Mouse (Mus musculus): ENCODE data around the gene Bcr.

Bcr gene

DNA sequence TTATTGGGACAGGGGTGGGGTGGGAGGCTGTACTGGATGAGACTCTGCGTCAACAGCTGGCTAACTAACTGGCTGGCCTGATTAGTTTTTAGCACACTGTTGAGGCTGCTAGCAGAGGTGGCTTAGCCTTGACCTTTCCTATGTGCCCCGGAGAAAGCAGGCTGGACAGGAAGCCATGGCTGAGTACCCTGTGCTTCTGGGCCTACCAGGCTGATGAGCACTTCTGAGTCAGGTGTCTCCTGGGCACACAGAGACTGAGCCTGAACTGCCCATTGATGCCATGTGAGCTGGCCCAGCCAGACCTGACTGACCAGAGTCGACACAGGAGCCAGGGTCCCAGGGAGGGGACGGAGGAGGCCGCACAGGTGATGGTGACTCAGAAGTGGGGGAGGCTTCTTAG is 90.0 kb downstream of the Bcr start:
- DNase-seq (ENCODE audit: low read depth, low spot score), result no peak
- H3K27me3 ChIP-seq (ENCODE audit: control insufficient read depth, insufficient read depth, low read length, poor library complexity, severe bottlenecking), result no peaks in the 10 kb centered on the region
- no peaks in the 10 kb centered on the region for H3K36me3 ChIP-seq (ENCODE audit: control insufficient read depth, insufficient read depth, low read length, poor library complexity, severe bottlenecking)

DNA sequence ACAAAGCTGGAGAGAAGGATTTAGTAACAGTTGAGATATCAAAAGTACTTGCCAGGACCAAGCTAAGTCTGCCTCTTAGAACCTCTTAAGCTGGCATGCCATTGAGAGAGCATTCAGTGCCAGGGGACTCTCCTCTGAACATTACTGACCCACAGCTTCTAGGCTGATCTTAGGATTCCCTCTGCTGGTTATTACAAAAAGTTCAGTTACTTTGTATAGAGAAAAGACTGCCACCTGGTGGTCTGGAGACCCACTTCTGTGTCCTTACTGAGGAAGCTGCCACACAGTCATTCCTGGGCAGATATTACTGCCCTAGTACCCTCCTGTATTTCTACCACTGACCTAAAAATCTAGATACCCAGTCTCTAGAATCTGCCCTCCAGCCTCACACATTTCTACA is 90.9 kb downstream of the Bcr start:
- no peaks in the 10 kb centered on the region for H3K36me3 ChIP-seq (ENCODE audit: control insufficient read depth, insufficient read depth, low read length, poor library complexity, severe bottlenecking)
- DNase-seq (ENCODE audit: low read depth, low spot score), result peak; percentile 89
- H3K27me3 ChIP-seq (ENCODE audit: control insufficient read depth, insufficient read depth, low read length, poor library complexity, severe bottlenecking), result no peaks in the 10 kb centered on the region

DNA sequence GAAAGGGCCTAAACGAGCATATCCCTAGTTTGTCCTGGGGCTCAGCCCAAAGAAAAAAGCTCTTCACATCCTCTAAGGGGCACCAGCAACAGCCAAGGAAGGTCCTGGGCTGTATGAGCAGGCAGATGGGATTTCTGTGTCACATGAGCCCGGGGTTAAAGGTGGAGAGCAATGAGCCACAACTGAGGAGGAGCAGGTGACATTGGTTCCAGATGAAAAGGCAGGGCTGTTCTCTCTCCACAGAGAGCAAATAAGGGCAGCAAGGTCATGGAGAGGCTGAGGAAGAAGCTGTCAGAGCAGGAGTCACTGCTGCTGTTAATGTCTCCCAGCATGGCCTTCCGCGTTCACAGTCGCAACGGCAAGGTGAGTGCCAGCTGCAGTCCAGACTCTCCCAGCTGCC is 96.4 kb downstream of the Bcr start:
- H3K27me3 ChIP-seq (ENCODE audit: control insufficient read depth, insufficient read depth, low read length, poor library complexity, severe bottlenecking), result no peaks in the 10 kb centered on the region
- peaks cover 6% of the 10 kb centered on the region; the same call in 1 of the 2 replicates for H3K36me3 ChIP-seq (ENCODE audit: control insufficient read depth, insufficient read depth, low read length, poor library complexity, severe bottlenecking)
- DNase-seq (ENCODE audit: low read depth, low spot score), result no peak

DNA sequence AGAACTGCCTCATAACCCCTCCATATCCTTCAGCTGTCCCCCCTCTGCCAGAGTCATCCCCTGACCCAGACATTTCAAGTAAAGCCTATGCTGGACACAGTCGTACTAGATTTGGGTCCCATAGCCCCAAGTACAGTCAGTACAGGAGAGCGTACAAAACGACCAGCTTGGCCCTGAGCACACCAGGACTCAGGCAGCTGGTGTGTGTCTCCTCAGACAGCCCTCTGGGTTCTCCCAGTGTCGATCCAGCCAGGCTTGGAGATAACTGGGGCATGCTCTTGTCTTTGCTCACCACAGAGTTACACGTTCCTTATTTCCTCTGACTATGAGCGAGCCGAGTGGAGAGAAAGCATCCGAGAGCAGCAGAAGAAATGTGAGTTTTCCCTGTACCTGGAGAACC is 97.3 kb downstream of the Bcr start:
- peaks cover 6% of the 10 kb centered on the region; the same call in 1 of the 2 replicates for H3K36me3 ChIP-seq (ENCODE audit: control insufficient read depth, insufficient read depth, low read length, poor library complexity, severe bottlenecking)

DNA sequence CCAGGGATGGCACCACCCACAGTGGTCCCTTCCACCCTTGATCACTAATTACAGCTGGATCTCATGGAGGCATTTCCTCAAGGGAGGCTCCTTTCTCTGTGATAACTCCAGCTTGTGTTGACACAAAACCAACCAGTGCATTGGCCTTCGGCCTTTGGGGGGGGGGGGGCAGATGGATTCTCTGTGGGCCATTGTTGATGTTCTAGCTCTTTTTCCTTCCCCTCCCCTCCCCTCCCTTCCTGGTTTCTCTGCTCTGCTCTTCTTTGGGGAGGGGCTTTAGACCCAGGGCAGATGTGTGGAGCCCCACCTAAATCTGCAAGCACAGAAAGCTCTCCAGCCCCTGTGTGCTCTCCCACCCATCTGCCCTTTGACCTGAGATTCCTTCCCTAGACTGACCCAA is 98.0 kb downstream of the Bcr start:
- H3K27me3 ChIP-seq (ENCODE audit: control insufficient read depth, insufficient read depth, low read length, poor library complexity, severe bottlenecking), result no peaks in the 10 kb centered on the region
- H3K36me3 ChIP-seq (ENCODE audit: control insufficient read depth, insufficient read depth, low read length, poor library complexity, severe bottlenecking), result peaks cover 6% of the 10 kb centered on the region; the same call in 1 of the 2 replicates
- no peak for DNase-seq (ENCODE audit: low read depth, low spot score)

More for the DNA sequence above, 97.3 kb downstream of the Bcr start:
- H3K27me3 ChIP-seq (ENCODE audit: control insufficient read depth, insufficient read depth, low read length, poor library complexity, severe bottlenecking), result no peaks in the 10 kb centered on the region
- no peak for DNase-seq (ENCODE audit: low read depth, low spot score)

DNA sequence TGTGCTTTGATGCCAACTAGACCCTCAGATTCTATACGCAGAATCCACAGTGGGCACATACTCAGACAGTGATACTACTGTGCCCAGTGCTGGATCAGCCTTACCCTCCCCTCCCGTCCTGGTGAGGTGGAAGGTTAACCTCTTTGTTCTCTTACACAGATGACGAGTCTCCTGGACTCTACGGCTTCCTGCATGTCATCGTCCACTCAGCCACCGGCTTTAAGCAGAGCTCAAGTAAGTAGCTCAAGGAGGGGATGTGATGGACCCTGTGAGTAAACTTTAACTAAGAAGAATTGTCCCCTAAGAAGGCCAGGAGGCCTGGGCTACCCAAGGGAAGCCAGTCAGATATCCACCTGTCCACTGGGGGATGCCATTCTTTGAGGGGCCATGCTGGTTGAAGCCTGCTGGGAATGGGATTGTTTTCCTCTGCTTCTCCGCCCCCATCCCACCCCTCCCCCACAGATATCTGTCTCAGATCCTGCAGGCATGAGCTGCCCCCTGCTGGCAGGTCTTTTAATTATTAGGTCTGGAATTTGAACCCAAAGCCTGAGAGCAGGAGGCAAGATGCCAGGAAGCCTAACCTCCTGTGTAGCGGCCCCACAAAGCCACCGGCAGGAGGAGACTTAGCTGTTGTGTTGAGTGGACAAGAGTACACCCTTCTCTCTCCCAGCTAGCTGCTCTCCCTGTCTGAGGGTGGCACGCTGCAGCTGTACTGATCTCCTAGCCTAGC is 99.9 kb downstream of the Bcr start:
- Histone ChIP-seq H3K36me3 (ENCODE audit: control insufficient read depth, insufficient read depth, low read length, poor library complexity, severe bottlenecking) (peaks cover 6% of the 10 kb centered on the region; the same call in 1 of the 2 replicates), H3K27me3 (ENCODE audit: control insufficient read depth, insufficient read depth, low read length, poor library complexity, severe bottlenecking) (no peaks in the 10 kb centered on the region)
- DNase-seq (ENCODE audit: low read depth, low spot score), result no peak

DNA sequence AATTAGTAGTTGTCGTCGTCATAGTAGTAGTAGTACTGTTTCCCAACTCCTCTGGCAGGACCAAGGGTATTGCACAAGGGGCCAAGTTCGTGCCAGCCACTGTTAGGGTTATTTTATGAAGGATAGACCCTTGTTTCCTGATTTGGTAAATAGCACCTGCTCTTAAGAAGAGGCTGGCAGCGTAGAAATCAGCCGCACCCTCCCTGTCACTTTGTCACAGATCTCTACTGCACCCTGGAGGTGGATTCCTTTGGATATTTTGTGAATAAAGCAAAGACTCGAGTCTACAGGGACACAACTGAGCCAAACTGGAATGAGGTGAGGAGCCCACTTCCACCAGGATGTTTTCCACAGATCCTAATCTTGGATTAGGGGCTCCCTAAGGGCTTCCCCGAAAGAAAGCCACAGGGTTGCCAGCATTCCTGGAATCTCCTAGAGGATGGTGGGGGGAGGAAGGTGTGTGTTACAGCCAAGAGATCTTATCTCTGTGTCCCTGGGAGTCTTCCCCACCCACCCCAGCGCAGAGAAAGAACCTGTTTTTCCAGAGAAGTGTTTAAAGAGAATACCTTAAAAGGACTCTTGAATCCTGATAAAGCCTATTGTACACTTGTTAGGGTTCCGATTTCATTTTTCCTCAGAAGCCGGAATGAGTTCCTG is 105.6 kb downstream of the Bcr start:
- Histone ChIP-seq H3K27me3 (ENCODE audit: control insufficient read depth, insufficient read depth, low read length, poor library complexity, severe bottlenecking) (no peaks in the 10 kb centered on the region), H3K36me3 (ENCODE audit: control insufficient read depth, insufficient read depth, low read length, poor library complexity, severe bottlenecking) (peaks cover 3% of the 10 kb centered on the region)
- DNase-seq (ENCODE audit: low read depth, low spot score), result no peak

DNA sequence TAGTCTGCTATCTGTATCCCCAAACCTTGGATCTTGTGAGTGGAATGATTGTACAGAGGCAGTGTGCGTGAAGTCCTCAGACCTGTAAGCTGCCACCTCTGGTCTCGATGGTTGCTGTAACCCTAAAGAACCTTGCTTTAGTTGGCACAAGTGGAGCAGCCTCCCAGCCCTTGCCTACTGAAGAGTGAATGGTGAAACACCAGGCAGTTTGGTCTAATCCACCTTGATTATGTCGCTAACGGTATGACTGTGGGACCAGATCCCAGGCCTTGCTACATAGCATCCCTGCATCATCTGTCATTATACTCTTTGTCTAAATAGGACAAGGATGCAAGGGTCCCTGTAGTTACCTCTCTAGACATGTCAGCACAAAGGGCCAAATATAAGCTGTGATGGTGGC is 106.2 kb downstream of the Bcr start:
- H3K36me3 ChIP-seq (ENCODE audit: control insufficient read depth, insufficient read depth, low read length, poor library complexity, severe bottlenecking), result peaks cover 2% of the 10 kb centered on the region; the same call in 1 of the 2 replicates
- DNase-seq (ENCODE audit: low read depth, low spot score), result no peak
- H3K27me3 ChIP-seq (ENCODE audit: control insufficient read depth, insufficient read depth, low read length, poor library complexity, severe bottlenecking), result no peaks in the 10 kb centered on the region

DNA sequence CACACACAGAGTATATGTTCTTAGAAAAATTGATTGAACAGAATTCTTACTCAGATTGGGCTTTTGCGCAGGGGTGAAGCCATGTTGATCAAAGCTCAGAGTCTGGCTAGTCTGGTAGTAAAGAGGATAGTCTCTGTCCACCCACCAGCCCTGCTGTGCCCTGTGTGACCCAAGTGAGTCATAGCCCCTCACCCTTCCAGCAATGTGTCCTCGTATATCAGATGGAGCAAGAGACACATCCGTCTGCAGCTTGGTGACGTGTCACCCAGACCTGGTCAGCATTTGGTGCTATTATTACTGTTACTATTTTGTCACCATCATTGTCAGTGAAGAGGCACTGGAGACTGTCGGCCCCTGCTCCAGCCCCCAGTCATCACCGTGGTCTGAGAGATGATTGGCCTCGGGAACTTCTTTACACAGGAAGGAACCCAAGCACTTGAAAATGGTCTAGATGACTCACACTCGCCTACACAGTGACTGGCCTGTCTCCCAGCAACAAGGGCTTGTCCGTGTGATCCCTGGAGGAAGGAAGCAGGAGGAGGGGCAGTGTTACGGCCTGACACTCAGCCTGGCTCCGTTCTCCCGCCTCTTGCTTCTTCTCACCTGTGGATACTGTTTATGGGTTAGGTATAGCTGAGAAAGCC is 109.9 kb downstream of the Bcr start:
- no peaks in the 10 kb centered on the region for H3K27me3 ChIP-seq (ENCODE audit: control insufficient read depth, insufficient read depth, low read length, poor library complexity, severe bottlenecking)
- DNase-seq (ENCODE audit: low read depth, low spot score), result no peak
- H3K36me3 ChIP-seq (ENCODE audit: control insufficient read depth, insufficient read depth, low read length, poor library complexity, severe bottlenecking), result peaks cover 2% of the 10 kb centered on the region; the same call in 1 of the 2 replicates

DNA sequence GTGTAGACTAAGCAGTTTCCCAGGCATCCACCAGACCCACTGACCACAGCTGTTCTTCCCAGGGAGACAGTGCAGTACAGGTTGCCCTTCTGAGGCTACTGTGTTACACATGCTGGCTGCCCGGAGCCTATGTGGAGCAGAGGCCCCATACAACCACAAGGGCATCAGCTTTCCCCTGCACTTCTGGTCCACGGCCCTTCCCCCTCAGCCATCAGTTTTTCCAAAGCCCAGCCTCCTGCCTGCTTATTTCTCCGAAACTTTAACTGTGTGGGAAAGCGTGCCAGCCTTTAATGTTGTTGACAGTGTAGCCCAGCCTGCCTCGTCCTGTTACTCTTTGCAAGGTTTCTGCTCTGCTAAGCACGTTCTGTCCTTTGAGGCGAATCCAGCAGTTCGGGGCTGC is 112.7 kb downstream of the Bcr start:
- Histone ChIP-seq H3K27me3 (ENCODE audit: control insufficient read depth, insufficient read depth, low read length, poor library complexity, severe bottlenecking) (no peaks in the 10 kb centered on the region), H3K36me3 (ENCODE audit: control insufficient read depth, insufficient read depth, low read length, poor library complexity, severe bottlenecking) (peaks cover 7% of the 10 kb centered on the region; the same call in 1 of the 2 replicates)
- no peak for DNase-seq (ENCODE audit: low read depth, low spot score)

DNA sequence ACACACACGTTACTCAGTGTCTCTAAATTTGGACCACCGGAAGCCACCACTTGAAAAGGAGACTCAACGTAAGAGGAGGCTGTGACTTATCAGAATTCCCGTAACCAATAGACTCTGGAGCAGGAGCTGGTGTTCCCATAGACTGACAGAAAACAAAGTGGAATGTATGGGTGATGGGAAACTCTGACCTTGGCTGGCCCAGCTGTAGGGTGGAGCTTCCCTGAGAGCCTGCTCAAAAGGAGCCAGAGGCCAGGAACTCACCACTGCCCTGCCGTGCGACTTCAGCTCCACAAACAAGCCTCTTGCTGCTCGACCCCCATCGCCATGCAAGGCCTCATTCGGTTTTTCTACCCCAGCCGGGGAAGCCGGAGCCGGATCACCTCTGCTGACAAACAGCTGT is 113.3 kb downstream of the Bcr start:
- no peaks in the 10 kb centered on the region for H3K27me3 ChIP-seq (ENCODE audit: control insufficient read depth, insufficient read depth, low read length, poor library complexity, severe bottlenecking)
- H3K36me3 ChIP-seq (ENCODE audit: control insufficient read depth, insufficient read depth, low read length, poor library complexity, severe bottlenecking), result peaks cover 7% of the 10 kb centered on the region; the same call in 1 of the 2 replicates

DNA sequence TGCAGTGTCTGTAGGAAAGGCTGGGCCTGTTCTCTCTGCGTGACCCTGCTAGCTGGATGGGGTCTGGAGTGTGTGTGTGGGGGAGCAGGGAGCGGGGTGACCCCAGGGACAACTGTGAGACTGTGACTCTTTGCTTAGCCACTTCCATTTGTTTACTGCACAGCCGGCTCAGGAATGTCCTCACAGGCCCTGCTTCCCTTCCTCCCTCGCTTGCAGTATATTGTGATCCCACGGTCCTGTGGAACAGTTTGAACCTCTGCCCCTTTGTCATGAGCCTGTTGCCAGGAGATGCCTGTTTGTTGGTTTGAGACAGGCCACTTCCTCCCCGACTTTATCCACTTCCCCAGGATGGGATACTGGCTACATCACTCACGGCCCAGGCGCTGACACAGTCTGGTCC is 116.1 kb downstream of the Bcr start:
- Histone ChIP-seq H3K27me3 (ENCODE audit: control insufficient read depth, insufficient read depth, low read length, poor library complexity, severe bottlenecking) (no peaks in the 10 kb centered on the region), H3K36me3 (ENCODE audit: control insufficient read depth, insufficient read depth, low read length, poor library complexity, severe bottlenecking) (peaks cover 7% of the 10 kb centered on the region)
- no peak for DNase-seq (ENCODE audit: low read depth, low spot score)

More for the DNA sequence above, 113.3 kb downstream of the Bcr start:
- no peak for DNase-seq (ENCODE audit: low read depth, low spot score)

DNA sequence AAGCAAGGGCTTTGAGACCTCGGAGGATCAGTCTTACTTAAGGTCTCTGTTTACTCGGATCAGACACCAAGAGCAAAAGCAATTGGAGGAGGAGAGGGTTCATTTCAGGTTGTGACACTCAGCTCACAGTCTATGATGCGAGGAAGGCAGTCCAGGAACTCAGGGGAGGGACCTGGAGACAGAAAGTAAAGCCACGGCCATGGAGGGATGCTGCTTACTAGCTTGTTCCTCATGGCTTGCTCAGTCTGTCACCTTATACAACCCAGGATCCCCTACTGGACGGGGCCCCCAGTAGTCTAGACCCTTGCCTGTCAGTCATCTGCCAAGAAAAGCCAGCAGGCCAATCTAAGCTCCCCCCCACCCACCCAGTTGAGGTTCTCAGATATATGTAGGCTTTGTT is 118.5 kb downstream of the Bcr start:
- peaks cover 9% of the 10 kb centered on the region for H3K36me3 ChIP-seq (ENCODE audit: control insufficient read depth, insufficient read depth, low read length, poor library complexity, severe bottlenecking)
- DNase-seq (ENCODE audit: low read depth, low spot score), result no peak
- H3K27me3 ChIP-seq (ENCODE audit: control insufficient read depth, insufficient read depth, low read length, poor library complexity, severe bottlenecking), result no peaks in the 10 kb centered on the region

DNA sequence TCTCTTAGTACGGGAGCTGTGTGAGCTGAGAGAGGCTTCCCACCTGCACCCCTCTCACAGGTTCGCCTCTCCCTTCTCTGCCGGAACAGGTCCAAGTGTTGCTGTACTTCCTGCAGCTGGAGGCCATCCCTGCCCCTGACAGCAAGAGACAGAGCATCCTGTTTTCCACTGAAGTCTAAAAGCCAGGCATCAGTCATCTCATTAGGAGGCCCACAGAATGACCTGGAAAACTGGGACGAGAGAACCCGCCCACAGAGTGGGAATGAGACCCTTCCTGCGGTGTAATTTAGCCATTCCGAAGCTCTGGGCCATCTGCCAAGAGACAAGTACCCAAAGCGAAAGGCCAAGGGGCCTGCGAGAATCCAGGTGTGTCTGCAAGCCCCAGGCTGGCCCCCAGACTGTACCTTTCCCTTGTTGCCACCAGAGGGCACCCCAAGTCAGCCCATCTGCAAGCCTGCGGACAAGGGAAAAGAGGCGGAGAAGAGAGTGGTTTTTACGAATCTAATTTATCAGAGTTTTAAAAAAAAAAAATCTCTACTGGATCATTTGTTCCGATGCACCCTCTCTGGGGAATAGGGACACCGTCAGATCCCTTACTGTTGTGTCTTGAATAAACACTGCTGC is 121.9 kb downstream of the Bcr start:
- H3K36me3 ChIP-seq (ENCODE audit: control insufficient read depth, insufficient read depth, low read length, poor library complexity, severe bottlenecking), result peaks cover 2% of the 10 kb centered on the region
- no peaks in the 10 kb centered on the region for H3K27me3 ChIP-seq (ENCODE audit: control insufficient read depth, insufficient read depth, low read length, poor library complexity, severe bottlenecking)
- peak; percentile 83 for DNase-seq (ENCODE audit: low read depth, low spot score)

DNA sequence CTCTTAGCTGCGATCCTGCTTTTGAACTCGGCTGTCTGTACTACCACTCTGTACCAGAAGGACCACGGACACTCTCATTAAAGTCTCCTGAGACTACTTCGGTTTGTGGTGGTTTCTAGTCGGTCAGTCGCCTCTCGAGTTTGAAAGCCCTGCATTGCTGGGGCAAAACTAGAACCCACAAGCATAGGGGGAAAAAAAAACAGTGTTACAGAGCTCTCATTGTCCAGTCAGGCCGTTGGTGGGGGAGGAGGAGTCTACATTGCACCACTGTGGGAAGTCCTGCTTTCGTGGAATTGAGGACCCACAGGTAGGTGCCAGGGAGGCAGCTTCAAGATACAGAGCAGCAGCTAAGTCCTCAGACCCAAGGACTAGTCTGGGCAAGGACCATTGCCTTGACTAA is 124.4 kb downstream of the Bcr start:
- Histone ChIP-seq H3K36me3 (ENCODE audit: control insufficient read depth, insufficient read depth, low read length, poor library complexity, severe bottlenecking) (peaks cover 2% of the 10 kb centered on the region; the same call in 1 of the 2 replicates), H3K27me3 (ENCODE audit: control insufficient read depth, insufficient read depth, low read length, poor library complexity, severe bottlenecking) (no peaks in the 10 kb centered on the region)
- DNase-seq (ENCODE audit: low read depth, low spot score), result no peak
